Mouse (Mus musculus) testis, adult 2 months (tissue): ENCODE measurements at regions not wholly inside any gene's neighbourhood (a gene's known extent, or its start where the extent isn't known, plus 50 kb on each side); places are given as distances from the start of the nearest gene placed in this dataset.

Source experiments
- H3K27ac ChIP-seq: fragments of 200-500 bp; 2 replicates; pipeline ENCODE4 v1.5.1; 2012; ENCODE audit warnings: low read depth, low read length; ENCODE audit not compliant: control insufficient read depth, insufficient read depth
- H3K27me3 ChIP-seq: fragments of 200-500 bp; 2 replicates; pipeline ENCODE4 v1.6.1; 2012; ENCODE audit warnings: mild to moderate bottlenecking, low read length, moderate library complexity; ENCODE audit not compliant: control insufficient read depth, insufficient read depth
- H3K36me3 ChIP-seq: fragments of 200-500 bp; 2 replicates; pipeline ENCODE4 v1.6.1; 2012; ENCODE audit warnings: mild to moderate bottlenecking, low read length; ENCODE audit not compliant: control insufficient read depth, insufficient read depth
- H3K4me1 ChIP-seq: fragments of 200-500 bp; 2 replicates; pipeline ENCODE4 v1.6.1; 2012; ENCODE audit warnings: low read length; ENCODE audit not compliant: control insufficient read depth, insufficient read depth
- H3K4me3 ChIP-seq: fragments of 200-500 bp; 2 replicates; pipeline ENCODE4 v1.5.1; 2012; ENCODE audit warnings: low read depth, mild to moderate bottlenecking, low read length, moderate library complexity, mixed read lengths; ENCODE audit not compliant: control insufficient read depth
- CTCF ChIP-seq: fragments of 200-500 bp; IDR thresholded peaks from 2 replicates; pipeline ENCODE4 v1.5.1; 2012; ENCODE audit warnings: low read depth, mild to moderate bottlenecking, inconsistent platforms, low read length, moderate library complexity; ENCODE audit not compliant: control insufficient read depth, insufficient read depth, insufficient replicate concordance
- POLR2A ChIP-seq: fragments of 200-500 bp; IDR thresholded peaks from 2 replicates; pipeline ENCODE4 v1.6.1; 2012; ENCODE audit warnings: low read depth, mild to moderate bottlenecking, inconsistent platforms, low read length, moderate library complexity; ENCODE audit not compliant: control insufficient read depth

DNA sequence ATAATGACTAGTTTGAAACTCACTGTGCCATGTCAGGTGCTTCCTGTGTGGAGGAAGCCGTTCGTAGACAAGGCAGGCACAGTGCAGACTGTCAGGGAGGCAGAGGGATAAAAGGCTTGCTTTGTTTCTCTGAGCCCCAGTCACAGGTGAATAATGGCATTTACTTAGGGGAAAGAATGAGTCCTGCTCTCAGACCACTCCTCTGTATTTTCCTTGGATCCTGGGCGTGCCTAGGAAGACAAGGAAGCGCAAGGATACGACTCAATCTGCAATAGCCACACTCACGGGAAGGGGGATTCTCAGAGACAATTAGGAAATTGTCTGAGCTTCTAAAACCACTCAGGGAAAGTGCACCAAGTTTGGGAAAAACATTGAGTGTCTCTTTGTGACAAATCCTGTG, 504.1 kb downstream of the Sox2 start:
- H3K4me1 ChIP-seq = peaks cover 2% of the 10 kb centered on the region; the same call in 1 of the 2 replicates
- H3K27me3 ChIP-seq = no peaks in the 10 kb centered on the region
- H3K27ac ChIP-seq = no peak overlapping the region
- no peak for TF ChIP-seq POLR2A
- no peak for TF ChIP-seq CTCF
- H3K4me3 ChIP-seq = no peak overlapping the region
- H3K36me3 ChIP-seq = no peaks in the 10 kb centered on the region

DNA sequence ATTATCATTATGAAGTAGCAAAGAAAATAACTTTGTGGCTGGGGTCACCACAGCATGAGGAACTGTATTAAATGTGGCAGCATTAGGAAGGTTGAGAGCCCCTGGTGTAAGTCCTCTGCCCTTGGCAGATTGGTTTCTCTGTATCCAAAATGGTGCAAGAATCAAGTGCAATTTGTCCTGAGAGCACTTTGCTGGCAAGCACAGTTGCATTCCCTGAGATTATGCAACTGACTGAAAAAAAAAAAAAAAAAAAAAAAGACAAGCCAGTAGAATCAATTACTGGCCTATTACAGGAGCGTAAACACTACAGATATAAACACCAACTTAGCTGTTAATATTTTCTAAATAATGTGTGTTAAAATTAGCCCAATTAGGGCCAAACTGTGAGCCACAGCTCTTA, 518.5 kb downstream of the Sox2 start:
- no peak overlapping the region for H3K27ac ChIP-seq
- TF ChIP-seq CTCF (no peak), POLR2A (no peak)
- H3K4me1 ChIP-seq = no peaks in the 10 kb centered on the region
- no peaks in the 10 kb centered on the region for H3K36me3 ChIP-seq
- no peaks in the 10 kb centered on the region for H3K27me3 ChIP-seq
- H3K4me3 ChIP-seq = no peak overlapping the region

- no peaks in the 10 kb centered on the region for H3K27me3 ChIP-seq
- no peak for TF ChIP-seq CTCF
- TF ChIP-seq POLR2A = no peak
- no peak overlapping the region for H3K27ac ChIP-seq
- no peaks in the 10 kb centered on the region for H3K4me1 ChIP-seq
- no peak overlapping the region for H3K4me3 ChIP-seq
- no peaks in the 10 kb centered on the region for H3K36me3 ChIP-seq
These were observed 528.7 kb downstream of the Sox2 start for GRCm38 (mm10) chr3:35178759-35179440.

DNA sequence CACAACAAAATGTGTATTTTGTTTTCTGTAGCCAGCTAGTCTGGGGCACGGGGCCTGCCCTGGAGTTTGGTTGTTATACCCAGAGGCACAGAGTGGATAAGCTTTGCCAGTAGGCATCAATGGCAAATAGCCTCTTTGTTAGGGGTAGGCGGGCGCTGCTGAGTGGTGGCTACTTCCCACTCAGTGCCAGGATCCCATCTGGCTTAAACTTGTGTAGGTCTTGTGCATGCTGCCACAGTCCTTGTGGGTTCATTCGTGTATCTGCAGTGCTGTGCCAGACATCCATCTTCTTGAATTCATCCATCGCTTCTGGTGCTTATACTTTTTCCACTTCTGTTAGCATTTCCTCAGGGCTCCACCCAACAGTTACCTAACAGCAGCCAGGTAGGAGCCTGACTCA, 545.4 kb upstream of the Atp11b start:
- TF ChIP-seq CTCF (no peak), POLR2A (no peak)
- H3K27ac ChIP-seq = no peak overlapping the region
- H3K27me3 ChIP-seq = no peaks in the 10 kb centered on the region
- H3K4me3 ChIP-seq = no peak overlapping the region
- no peaks in the 10 kb centered on the region for H3K36me3 ChIP-seq
- H3K4me1 ChIP-seq = no peaks in the 10 kb centered on the region

DNA sequence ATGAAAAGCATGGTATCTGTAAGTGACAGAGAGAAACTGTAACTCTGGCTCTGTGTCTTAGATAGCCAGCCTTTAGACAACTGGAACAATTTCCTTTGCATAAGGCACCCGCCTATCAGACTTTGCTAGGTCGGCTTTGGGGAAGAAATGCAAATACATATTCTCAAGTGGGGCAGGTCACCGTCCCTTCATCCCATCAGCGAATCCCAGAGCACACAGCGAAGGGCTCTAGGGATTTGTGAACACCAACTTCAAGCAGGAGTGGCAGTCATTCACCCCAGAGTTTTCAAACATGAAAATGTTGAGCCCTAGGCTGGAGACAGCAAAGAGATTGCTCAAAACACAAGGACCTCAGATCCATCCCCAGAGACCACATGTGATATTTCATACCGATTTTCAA, 534.5 kb upstream of the Atp11b start:
- no peak for TF ChIP-seq POLR2A
- TF ChIP-seq CTCF = no peak
- no peak overlapping the region for H3K27ac ChIP-seq
- H3K27me3 ChIP-seq = no peaks in the 10 kb centered on the region
- H3K4me1 ChIP-seq = no peaks in the 10 kb centered on the region
- H3K36me3 ChIP-seq = no peaks in the 10 kb centered on the region
- H3K4me3 ChIP-seq = no peak overlapping the region

DNA sequence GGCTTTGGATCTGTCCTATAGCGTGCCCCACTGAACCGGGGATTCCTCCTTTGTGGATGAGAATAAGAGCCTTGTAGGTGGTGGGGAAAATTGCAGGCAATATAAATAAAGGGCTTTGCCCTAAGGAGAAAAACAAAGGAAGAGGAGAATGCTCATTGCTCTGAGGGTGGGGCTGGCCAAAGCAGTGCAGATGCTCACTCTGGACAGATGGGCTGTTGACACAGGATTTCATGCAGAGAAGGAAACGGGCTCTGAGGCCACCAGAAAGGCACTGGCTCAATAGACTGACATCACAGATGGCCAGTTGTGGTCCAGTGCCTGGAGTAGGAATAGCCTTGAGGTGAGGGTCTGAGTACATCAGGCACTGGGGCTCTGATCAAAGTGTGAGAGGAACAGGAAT, 532.7 kb upstream of the Atp11b start:
- Histone ChIP-seq H3K4me3 (no peak overlapping the region), H3K4me1 (no peaks in the 10 kb centered on the region), H3K27ac (no peak overlapping the region), H3K27me3 (no peaks in the 10 kb centered on the region), H3K36me3 (no peaks in the 10 kb centered on the region)
- TF ChIP-seq CTCF = no peak
- no peak for TF ChIP-seq POLR2A

DNA sequence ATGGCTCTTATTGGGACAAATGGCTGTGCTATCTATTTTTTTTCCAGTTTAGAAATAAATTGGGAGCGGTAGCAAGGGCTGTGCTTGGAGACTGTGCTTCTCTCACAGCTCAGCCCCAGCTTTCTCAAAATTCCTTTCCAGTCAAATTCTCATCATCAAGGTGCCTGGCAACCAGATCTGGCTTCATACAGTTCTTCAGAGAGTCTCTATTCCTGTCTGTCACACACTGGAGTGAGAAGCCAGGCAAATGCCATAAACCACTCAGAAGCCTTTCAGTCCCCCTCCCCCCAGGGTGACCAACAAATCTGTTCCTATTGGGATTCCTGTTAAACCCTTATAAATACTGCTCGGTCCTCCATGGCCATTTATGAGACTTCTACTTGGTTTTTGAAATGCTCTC, 531.7 kb upstream of the Atp11b start:
- Histone ChIP-seq H3K4me1 (no peaks in the 10 kb centered on the region), H3K27me3 (no peaks in the 10 kb centered on the region)
- TF ChIP-seq POLR2A (no peak), CTCF (no peak)

DNA sequence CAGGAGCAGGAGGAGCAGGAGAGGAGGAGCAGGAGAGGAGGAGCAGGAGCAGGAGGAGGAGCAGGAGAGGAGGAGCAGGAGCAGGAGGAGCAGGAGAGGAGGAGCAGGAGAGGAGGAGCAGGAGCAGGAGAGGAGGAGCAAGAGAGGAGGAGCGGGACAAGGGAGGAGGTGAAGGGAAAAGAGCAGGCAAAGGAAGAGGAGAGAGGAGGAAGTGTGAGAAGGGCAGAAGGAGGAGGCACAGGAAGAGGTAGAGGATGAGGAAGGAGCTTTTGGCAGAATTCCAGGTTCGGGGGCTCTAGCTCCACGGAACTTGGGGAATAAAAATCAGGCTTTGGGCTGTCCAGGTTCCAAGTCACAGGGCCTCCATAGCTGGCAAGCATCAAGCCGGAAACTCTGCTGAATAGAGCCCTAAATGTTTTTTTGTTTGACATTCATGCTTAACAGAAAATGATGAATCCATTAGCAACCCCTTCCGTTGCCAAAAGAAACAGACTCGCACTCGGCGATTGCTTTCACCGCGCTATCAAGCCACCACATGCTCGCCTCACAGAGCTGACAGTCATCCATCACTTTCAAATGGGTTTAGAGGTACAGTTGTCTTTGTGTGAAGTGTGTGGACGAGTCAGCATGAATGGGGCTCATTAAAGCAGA, 528.7 kb upstream of the Atp11b start:
- Histone ChIP-seq H3K4me3 (no peak overlapping the region), H3K4me1 (no peaks in the 10 kb centered on the region), H3K27me3 (no peaks in the 10 kb centered on the region), H3K27ac (no peak overlapping the region), H3K36me3 (no peaks in the 10 kb centered on the region)
- TF ChIP-seq CTCF (no peak), POLR2A (no peak)

More for the DNA sequence above, 531.7 kb upstream of the Atp11b start:
- Histone ChIP-seq H3K4me3 (no peak overlapping the region), H3K27ac (no peak overlapping the region), H3K36me3 (no peaks in the 10 kb centered on the region)
